ENCODE assay signal across 7 mouse cellular contexts in genomic region chr11:31870285-31871010, GRCm38 (mm10). TPM values are rescaled to one million over a fixed set of nuclear protein-coding genes. Genes with fewer than 3 reads are reported as not detected.
A peak's percentile ranks its signal among the peaks of the same experiment; 100 is the strongest.
DNase-seq lines count a peak whose midpoint lies in the region; ATAC-seq lines count a peak whose summit lies in the region.

No protein-coding gene starts in this region.

- DNase-seq in adrenal gland, postnatal 14 days, result peak; percentile 99
- DNase-seq in embryonic facial prominence, embryonic 11.5 days (ENCODE audit: low spot score), result peak; percentile 100
- DNase-seq in kidney, adult 11 months, result peak; percentile 99
- DNase-seq in limb, embryonic 10.5 days (ENCODE audit: low spot score), result peak; percentile 96
- DNase-seq in spleen, adult 12 weeks (ENCODE audit: low spot score), result peak; percentile 99

- no peaks in the 10 kb centered on the region for H3K4me1 ChIP-seq in embryonic facial prominence, embryonic 11.5 days (ENCODE audit: control insufficient read depth, insufficient read depth, low read length)
- H3K4me1 ChIP-seq in limb, embryonic 10.5 days, result peaks cover 20% of the 10 kb centered on the region
- H3K4me1 ChIP-seq in midbrain, embryonic 13.5 days (replicated peaks), result peaks cover 32% of the 10 kb centered on the region

- 0 out of 2 replicates have a peak overlapping the region, but pooled peaks have one; percentile 16 for H3K27ac ChIP-seq in embryonic facial prominence, embryonic 11.5 days (replicated peaks; ENCODE audit: low read depth, low read length)
- peak overlapping the region; percentile 96 for H3K27ac ChIP-seq in limb, embryonic 10.5 days
- H3K27ac ChIP-seq in midbrain, embryonic 13.5 days, result peak overlapping the region; percentile 92

- H3K27me3 ChIP-seq in embryonic facial prominence, embryonic 11.5 days (ENCODE audit: control insufficient read depth, insufficient read depth, low read length), result no peaks in the 10 kb centered on the region
- no peaks in the 10 kb centered on the region for H3K27me3 ChIP-seq in limb, embryonic 10.5 days (ENCODE audit: low read depth, poor library complexity, severe bottlenecking)
- no peaks in the 10 kb centered on the region for H3K27me3 ChIP-seq in midbrain, embryonic 13.5 days

- under 1% methylated on average over 51 of the region's 53 CpGs for WGBS in embryonic facial prominence, embryonic 11.5 days
- WGBS in limb, embryonic 10.5 days, result under 1% methylated on average over 53 of the region's 53 CpGs
- WGBS in midbrain, embryonic 13.5 days, result under 1% methylated on average over 53 of the region's 53 CpGs

- peak overlapping the region; percentile 77 for H3K9ac ChIP-seq in embryonic facial prominence, embryonic 11.5 days (replicated peaks; ENCODE audit: low read length)
- H3K9ac ChIP-seq in midbrain, embryonic 13.5 days (replicated peaks), result peak overlapping the region; percentile 94

- no peaks in the 10 kb centered on the region for H3K36me3 ChIP-seq in embryonic facial prominence, embryonic 11.5 days (replicated peaks; ENCODE audit: control insufficient read depth, insufficient read depth, low read depth, low read length)
- no peaks in the 10 kb centered on the region for H3K36me3 ChIP-seq in limb, embryonic 10.5 days
- no peaks in the 10 kb centered on the region for H3K36me3 ChIP-seq in midbrain, embryonic 13.5 days

- H3K9me3 ChIP-seq in embryonic facial prominence, embryonic 11.5 days (replicated peaks; ENCODE audit: control insufficient read depth, low read length), result no peaks in the 10 kb centered on the region
- H3K9me3 ChIP-seq in limb, embryonic 10.5 days (replicated peaks), result no peaks in the 10 kb centered on the region
- no peaks in the 10 kb centered on the region for H3K9me3 ChIP-seq in midbrain, embryonic 13.5 days

- peak; percentile 100 for ATAC-seq in embryonic facial prominence, embryonic 11.5 days (replicated peaks; ENCODE audit: insufficient number of reproducible peaks, low FRiP score, low TSS enrichment, low read depth)
- ATAC-seq in granulocyte monocyte progenitor cell, adult 5-6 weeks (replicated peaks; ENCODE audit: poor library complexity, severe bottlenecking), result peak; percentile 95
- peak; percentile 100 for ATAC-seq in midbrain, embryonic 13.5 days

- peak overlapping the region; percentile 82 for H3K4me2 ChIP-seq in embryonic facial prominence, embryonic 11.5 days (ENCODE audit: low read depth, low read length)
- peak overlapping the region; percentile 78 for H3K4me2 ChIP-seq in midbrain, embryonic 13.5 days (replicated peaks)

- H3K4me3 ChIP-seq in embryonic facial prominence, embryonic 11.5 days (ENCODE audit: low read depth, low read length), result peak overlapping the region; percentile 73
- H3K4me3 ChIP-seq in limb, embryonic 10.5 days, result peak overlapping the region; percentile 83
- peak overlapping the region; percentile 70 for H3K4me3 ChIP-seq in midbrain, embryonic 13.5 days (replicated peaks)

RNA-seq across cellular contexts. Expression of gene Cpeb4, which starts 1.6 kb away (rescaled TPM):
- total RNA-seq in adrenal gland, postnatal 14 days (2021), result 93.1 and 152 TPM in 2 replicates
- 5.8 and 7.1 TPM in 2 replicates for polyA plus RNA-seq in embryonic facial prominence, embryonic 11.5 days (2014; fragmentation: Nextera tagmentation; extraction: Ambion mirVana)
- total RNA-seq in granulocyte monocyte progenitor cell, adult 5-6 weeks (2014; fragmentation: Nextera tagmentation), result 4.3 and 9.2 TPM in 2 replicates
- total RNA-seq in granulocyte monocyte progenitor cell, adult 5-6 weeks (2017), result 6.7 and 7.6 TPM in 2 replicates
- 1.0 and 1.7 TPM in 2 replicates for polyA plus RNA-seq in limb, embryonic 10.5 days (2016; fragmentation: Nextera tagmentation; extraction: Ambion mirVana)
- 14.2 and 15.9 TPM in 2 replicates for polyA plus RNA-seq in midbrain, embryonic 13.5 days (2015; fragmentation: Nextera tagmentation; extraction: Ambion mirVana)

Comparison
In these comparisons a context has a peak if more than half of its experiments do, and no peak if none do; other contexts are left out.
1. Peak in every context shown above with its lines: DNase-seq, ATAC-seq, H3K4me3 ChIP-seq and H3K27ac ChIP-seq.
2. H3K27ac ChIP-seq: peak in every context shown above with its lines; median percentile 96 in limb, embryonic 10.5 days; 92 in midbrain, embryonic 13.5 days; 16 in embryonic facial prominence, embryonic 11.5 days.